Mouse (Mus musculus): ENCODE measurements around the gene Apbb1. TPM values are rescaled to one million over a fixed set of nuclear protein-coding genes. Genes with fewer than 3 reads are reported as not detected.

Gene Apbb1
- polyA plus RNA-seq, 1 experiment from 2014 or later, result 36.6 TPM

GRCm38 (mm10) chr7:105553456-105554211, 27.8 kb downstream of the Apbb1 start:
- 31% methylated on average over 27 of the region's 27 CpGs for WGBS
- peak overlapping the region; percentile 74 for H3K4me3 ChIP-seq (replicated peaks)

GRCm38 (mm10) chr7:105549035-105549434, 32.4 kb downstream of the Apbb1 start:
- H3K4me2 ChIP-seq (replicated peaks), result no peak overlapping the region
- WGBS, result 46% methylated on average over 6 of the region's 6 CpGs
- H3K9ac ChIP-seq, result no peak overlapping the region
- H3K36me3 ChIP-seq, result no peaks in the 10 kb centered on the region
- no peaks in the 10 kb centered on the region for H3K9me3 ChIP-seq
- H3K4me1 ChIP-seq (replicated peaks), result 0 out of 2 replicates have a peak, but pooled peaks cover 2% of the 10 kb centered on the region
- no peak overlapping the region for H3K4me3 ChIP-seq (replicated peaks)
- no peak overlapping the region for H3K27ac ChIP-seq
- no peak for ATAC-seq
- no peaks in the 10 kb centered on the region for H3K27me3 ChIP-seq (replicated peaks)

More at GRCm38 (mm10) chr7:105553456-105554211, 27.8 kb downstream of the Apbb1 start:
- Histone ChIP-seq H3K9ac (peak overlapping the region; percentile 74), H3K4me2 (replicated peaks) (peak overlapping the region; percentile 87), H3K9me3 (no peaks in the 10 kb centered on the region), H3K36me3 (no peaks in the 10 kb centered on the region), H3K27me3 (replicated peaks) (no peaks in the 10 kb centered on the region), H3K4me1 (replicated peaks) (peaks cover 12% of the 10 kb centered on the region), H3K27ac (no peak overlapping the region)
- peak; percentile 9 for ATAC-seq

- H3K9me3 ChIP-seq, result no peaks in the 10 kb centered on the region
- no peak overlapping the region for H3K4me2 ChIP-seq (replicated peaks)
- H3K9ac ChIP-seq, result no peak overlapping the region
- no peaks in the 10 kb centered on the region for H3K27me3 ChIP-seq (replicated peaks)
- no peak for ATAC-seq
- H3K27ac ChIP-seq, result no peak overlapping the region
- no peak overlapping the region for H3K4me3 ChIP-seq (replicated peaks)
- no peaks in the 10 kb centered on the region for H3K4me1 ChIP-seq (replicated peaks)
- 83% methylated on average over 7 of the region's 7 CpGs for WGBS
- H3K36me3 ChIP-seq, result no peaks in the 10 kb centered on the region
These were observed 33.5 kb downstream of the Apbb1 start for GRCm38 (mm10) chr7:105547970-105548369.

- ATAC-seq, result no peak
- Histone ChIP-seq H3K27me3 (replicated peaks) (no peaks in the 10 kb centered on the region), H3K4me1 (replicated peaks) (no peaks in the 10 kb centered on the region), H3K9me3 (no peaks in the 10 kb centered on the region), H3K36me3 (no peaks in the 10 kb centered on the region), H3K4me2 (replicated peaks) (no peak overlapping the region), H3K4me3 (replicated peaks) (no peak overlapping the region), H3K9ac (no peak overlapping the region), H3K27ac (no peak overlapping the region)
- WGBS, result 58% methylated on average over 8 of the region's 8 CpGs
These were observed 35.5 kb downstream of the Apbb1 start for GRCm38 (mm10) chr7:105545986-105546385.

GRCm38 (mm10) chr7:105534162-105534561, 47.3 kb downstream of the Apbb1 start:
- Histone ChIP-seq H3K4me2 (replicated peaks) (no peak overlapping the region), H3K9me3 (no peaks in the 10 kb centered on the region), H3K4me1 (replicated peaks) (no peaks in the 10 kb centered on the region), H3K4me3 (replicated peaks) (no peak overlapping the region), H3K9ac (no peak overlapping the region), H3K27me3 (replicated peaks) (no peaks in the 10 kb centered on the region), H3K36me3 (no peaks in the 10 kb centered on the region), H3K27ac (no peak overlapping the region)
- WGBS, result 84% methylated on average over 3 of the region's 3 CpGs
- ATAC-seq, result no peak

GRCm38 (mm10) chr7:105528094-105528493, 53.4 kb downstream of the Apbb1 start:
- Histone ChIP-seq H3K36me3 (no peaks in the 10 kb centered on the region), H3K9me3 (no peaks in the 10 kb centered on the region), H3K9ac (no peak overlapping the region), H3K27me3 (replicated peaks) (no peaks in the 10 kb centered on the region), H3K4me2 (replicated peaks) (no peak overlapping the region), H3K4me3 (replicated peaks) (no peak overlapping the region), H3K4me1 (replicated peaks) (no peaks in the 10 kb centered on the region), H3K27ac (no peak overlapping the region)
- no peak; the same call in 1 of the 2 replicates for ATAC-seq
- WGBS, result 82% methylated on average over 4 of the region's 4 CpGs

GRCm38 (mm10) chr7:105527306-105527937, 54.0 kb downstream of the Apbb1 start:
- Histone ChIP-seq H3K4me2 (replicated peaks) (no peak overlapping the region), H3K27me3 (replicated peaks) (no peaks in the 10 kb centered on the region), H3K9me3 (no peaks in the 10 kb centered on the region), H3K4me1 (replicated peaks) (no peaks in the 10 kb centered on the region), H3K27ac (no peak overlapping the region), H3K9ac (no peak overlapping the region), H3K4me3 (replicated peaks) (no peak overlapping the region), H3K36me3 (no peaks in the 10 kb centered on the region)
- ATAC-seq, result peak; percentile 62; the same call in 1 of the 2 replicates
- 50% methylated on average over 1 of the region's 1 CpGs for WGBS

GRCm38 (mm10) chr7:105524222-105524621, 57.2 kb downstream of the Apbb1 start:
- Histone ChIP-seq H3K4me1 (replicated peaks) (no peaks in the 10 kb centered on the region), H3K9me3 (no peaks in the 10 kb centered on the region), H3K36me3 (no peaks in the 10 kb centered on the region), H3K4me2 (replicated peaks) (no peak overlapping the region), H3K27ac (no peak overlapping the region), H3K4me3 (replicated peaks) (no peak overlapping the region), H3K9ac (no peak overlapping the region), H3K27me3 (replicated peaks) (no peaks in the 10 kb centered on the region)
- WGBS, result 85% methylated on average over 2 of the region's 2 CpGs
- no peak for ATAC-seq

GRCm38 (mm10) chr7:105520201-105520600, 61.3 kb downstream of the Apbb1 start:
- 35% methylated on average over 6 of the region's 6 CpGs for WGBS
- Histone ChIP-seq H3K4me3 (replicated peaks) (no peak overlapping the region), H3K9ac (no peak overlapping the region), H3K27me3 (replicated peaks) (no peaks in the 10 kb centered on the region), H3K4me2 (replicated peaks) (no peak overlapping the region), H3K4me1 (replicated peaks) (no peaks in the 10 kb centered on the region), H3K36me3 (no peaks in the 10 kb centered on the region), H3K9me3 (no peaks in the 10 kb centered on the region), H3K27ac (no peak overlapping the region)
- ATAC-seq, result no peak

GRCm38 (mm10) chr7:105519771-105520170, 61.7 kb downstream of the Apbb1 start:
- H3K36me3 ChIP-seq, result no peaks in the 10 kb centered on the region
- no peaks in the 10 kb centered on the region for H3K9me3 ChIP-seq
- no peak overlapping the region for H3K4me3 ChIP-seq (replicated peaks)
- ATAC-seq, result no peak
- no peaks in the 10 kb centered on the region for H3K27me3 ChIP-seq (replicated peaks)
- H3K27ac ChIP-seq, result no peak overlapping the region
- H3K4me1 ChIP-seq (replicated peaks), result no peaks in the 10 kb centered on the region
- WGBS, result 75% methylated on average over 2 of the region's 2 CpGs
- H3K4me2 ChIP-seq (replicated peaks), result no peak overlapping the region
- H3K9ac ChIP-seq, result no peak overlapping the region

- Histone ChIP-seq H3K9me3 (no peaks in the 10 kb centered on the region), H3K9ac (no peak overlapping the region), H3K4me1 (replicated peaks) (no peaks in the 10 kb centered on the region), H3K27ac (no peak overlapping the region), H3K4me3 (replicated peaks) (no peak overlapping the region), H3K4me2 (replicated peaks) (no peak overlapping the region), H3K27me3 (replicated peaks) (no peaks in the 10 kb centered on the region), H3K36me3 (no peaks in the 10 kb centered on the region)
- WGBS, result 74% methylated on average over 11 of the region's 11 CpGs
- no peak for ATAC-seq
These were observed 62.1 kb downstream of the Apbb1 start for GRCm38 (mm10) chr7:105519336-105519735.

GRCm38 (mm10) chr7:105516669-105517360, 64.6 kb downstream of the Apbb1 start:
- Histone ChIP-seq H3K27me3 (replicated peaks) (no peaks in the 10 kb centered on the region), H3K9me3 (no peaks in the 10 kb centered on the region), H3K4me1 (replicated peaks) (no peaks in the 10 kb centered on the region), H3K27ac (no peak overlapping the region), H3K9ac (no peak overlapping the region), H3K36me3 (no peaks in the 10 kb centered on the region), H3K4me2 (replicated peaks) (no peak overlapping the region), H3K4me3 (replicated peaks) (no peak overlapping the region)
- ATAC-seq, result no peak
- 33% methylated on average over 9 of the region's 9 CpGs for WGBS
